Mouse (Mus musculus) B cell, adult 62 days (primary cell): ENCODE measurements around the gene Nub1. TPM values are rescaled to one million over a fixed set of nuclear protein-coding genes. Genes with fewer than 3 reads are reported as not detected.

Source experiments
- total RNA-seq: library from RNA; stranded (reverse); gene quantifications from 4 replicates; pipeline ENCODE4 v1.2.4, GENCODE M21; 2023

The Nub1 gene
- total RNA-seq, result 90.3 to 94.0 TPM (median 92.4 TPM) in 4 replicates

GRCm38 (mm10) chr5:24685366-24686093, at the start of gene Nub1:
Nub1 (plus strand) TSS chr5:24685532.

GRCm38 (mm10) chr5:24730488-24730871, 45.1 kb downstream of the Nub1 start, which contains the start of gene Wdr86:
Wdr86 (minus strand) TSS chr5:24730727.

DNA sequence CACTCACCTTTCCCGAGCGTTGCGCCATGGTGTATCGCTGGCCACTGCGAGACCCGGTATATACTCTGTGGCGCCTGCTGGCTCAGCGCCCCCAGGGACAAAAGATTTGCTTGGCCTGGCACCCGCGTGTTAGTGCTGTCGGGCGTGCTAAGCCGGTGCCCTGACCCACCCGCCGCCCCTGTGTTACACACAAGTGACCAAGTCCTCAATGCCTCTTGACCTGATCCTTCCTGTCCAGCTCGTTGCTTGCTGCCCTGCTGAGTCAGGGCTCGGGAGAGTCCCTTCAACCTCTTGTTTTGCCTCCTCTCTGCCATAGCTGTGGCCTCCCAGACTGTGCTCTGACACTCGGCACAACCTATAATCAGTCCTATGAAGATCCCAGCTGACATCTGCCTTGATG, 72.5 kb downstream of the Nub1 start, which contains the start of gene Crygn:
Crygn (minus strand) TSS at position 193 of the 400 bp plus-strand sequence.

Other genes starting within 250 kb of the Nub1 start
- gene Fastk, start 240.2 kb upstream of the Nub1 start, total RNA-seq, result 89.9 to 105 TPM (median 103 TPM) in 4 replicates
- 19.1 to 23.1 TPM (median 21.2 TPM) in 4 replicates for gene Tmub1, start 237.7 kb upstream of the Nub1 start, total RNA-seq
- 41.8 to 52.0 TPM (median 49.9 TPM) in 4 replicates for gene Agap3, start 233.4 kb upstream of the Nub1 start, total RNA-seq
- not detected in 4 replicates for gene Gbx1, start 158.3 kb upstream of the Nub1 start, total RNA-seq
- not detected in 4 replicates for gene Asb10, start 144.6 kb upstream of the Nub1 start, total RNA-seq
- not detected in 4 replicates for gene 4931409K22Rik, start 128.7 kb upstream of the Nub1 start, total RNA-seq
- 35.4 to 41.6 TPM (median 38.9 TPM) in 4 replicates for gene Abcf2, start 108.1 kb upstream of the Nub1 start, total RNA-seq
- 32.7 to 39.8 TPM (median 34.7 TPM) in 4 replicates for gene Chpf2, start 98.8 kb upstream of the Nub1 start, total RNA-seq
- gene Smarcd3, start 61.1 kb upstream of the Nub1 start, total RNA-seq, result not detected in 4 replicates
- not detected in 4 replicates for gene Wdr86, start 45.2 kb downstream of the Nub1 start, total RNA-seq
- gene Crygn, start 72.5 kb downstream of the Nub1 start, total RNA-seq, result not detected in 4 replicates
- 63.1 to 68.2 TPM (median 65.6 TPM) in 4 replicates for gene Rheb, start 157.1 kb downstream of the Nub1 start, total RNA-seq